Mouse (Mus musculus) midbrain, embryonic 13.5 days (tissue): Measurements from ENCODE around the gene Prkn. TPM values are rescaled to one million over a fixed set of nuclear protein-coding genes. Genes with fewer than 3 reads are reported as not detected.
A peak's percentile ranks its signal among the peaks of the same experiment; 100 is the strongest.

Source experiments
- ATAC-seq: fragments of 200-750 bp; cut with Nextera tagmentation; 2 replicates; pipeline ENCODE4 v1.8.0; 2017; ENCODE audit warnings: mild to moderate bottlenecking, moderate TSS enrichment, moderate library complexity
- H3K27ac ChIP-seq: fragments of 300-500 bp; sonication (generic); 2 replicates; pipeline ENCODE4 v1.5.1; 2015; ENCODE audit warnings: inconsistent platforms, mild to moderate bottlenecking, moderate library complexity
- H3K27me3 ChIP-seq: fragments of 300-500 bp; sonication (generic); 2 replicates; pipeline ENCODE4 v1.6.1; 2015; ENCODE audit warnings: mild to moderate bottlenecking, inconsistent platforms
- H3K36me3 ChIP-seq: fragments of 300-500 bp; sonication (generic); 2 replicates; pipeline ENCODE4 v1.6.1; 2015; ENCODE audit warnings: mild to moderate bottlenecking, inconsistent platforms
- H3K4me1 ChIP-seq: fragments of 300-500 bp; sonication (generic); replicated peaks from 2 replicates; pipeline ENCODE4 v1.6.1; 2015; ENCODE audit warnings: inconsistent platforms
- H3K4me2 ChIP-seq: fragments of 300-500 bp; sonication (generic); replicated peaks from 2 replicates; pipeline ENCODE4 v1.6.1; 2015; ENCODE audit warnings: moderate library complexity, mild to moderate bottlenecking, inconsistent platforms
- H3K4me3 ChIP-seq: fragments of 300-500 bp; sonication (generic); replicated peaks from 2 replicates; pipeline ENCODE4 v1.5.1; 2015; ENCODE audit warnings: mild to moderate bottlenecking, inconsistent platforms
- H3K9ac ChIP-seq: fragments of 300-500 bp; sonication (generic); replicated peaks from 2 replicates; pipeline ENCODE4 v1.6.1; 2015; ENCODE audit warnings: mild to moderate bottlenecking, inconsistent platforms
- H3K9me3 ChIP-seq: fragments of 300-500 bp; sonication (generic); 2 replicates; pipeline ENCODE4 v1.6.1; 2016; ENCODE audit warnings: mild to moderate bottlenecking, inconsistent platforms
- WGBS: fragments of 180-500 bp; shearing (Covaris S2); methylation state at CpG from one replicate; pipeline ENCODE4 v1.1.7; 2015; 5-methylcytosine and 5-hydroxymethylcytosine counted together
- polyA plus RNA-seq: library from polyadenylated mRNA; unstranded; fragments of >200 nt; fragmentation: Nextera tagmentation; extraction: Ambion mirVana; gene quantifications from 2 replicates; pipeline ENCODE4 v1.2.1, GENCODE M21; 2015

Gene Prkn
- polyA plus RNA-seq, 1 experiment from 2014 or later, result 3.1 TPM

DNA sequence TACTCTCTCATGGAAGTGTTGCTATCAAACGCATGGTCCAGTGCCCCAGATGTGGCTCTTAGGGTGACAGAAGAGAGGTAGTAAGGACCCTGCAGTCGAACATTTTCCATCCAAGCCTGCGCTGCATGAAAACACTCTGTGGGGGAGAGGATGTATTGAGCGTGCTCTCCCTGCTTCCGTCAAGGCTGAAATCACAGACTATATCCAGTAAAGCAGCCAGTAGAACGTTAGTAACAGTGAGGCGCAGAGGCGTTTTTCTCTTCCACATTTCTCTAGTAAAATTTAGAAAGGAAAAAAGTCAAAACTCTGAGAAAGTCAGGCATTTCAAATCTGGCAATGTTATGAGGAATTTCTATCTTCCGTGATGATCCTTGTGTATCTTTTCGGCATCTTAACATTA is 897.7 kb downstream of the Prkn start:
- H3K4me3 ChIP-seq, result no peak overlapping the region
- H3K4me1 ChIP-seq, result peaks cover 7% of the 10 kb centered on the region
- no peak for ATAC-seq
- H3K27ac ChIP-seq, result no peak overlapping the region
- no peaks in the 10 kb centered on the region for H3K36me3 ChIP-seq
- no peak overlapping the region for H3K9ac ChIP-seq
- H3K4me2 ChIP-seq, result no peak overlapping the region
- no peaks in the 10 kb centered on the region for H3K9me3 ChIP-seq
- WGBS, result 96% methylated on average over 10 of the region's 10 CpGs
- no peaks in the 10 kb centered on the region for H3K27me3 ChIP-seq

DNA sequence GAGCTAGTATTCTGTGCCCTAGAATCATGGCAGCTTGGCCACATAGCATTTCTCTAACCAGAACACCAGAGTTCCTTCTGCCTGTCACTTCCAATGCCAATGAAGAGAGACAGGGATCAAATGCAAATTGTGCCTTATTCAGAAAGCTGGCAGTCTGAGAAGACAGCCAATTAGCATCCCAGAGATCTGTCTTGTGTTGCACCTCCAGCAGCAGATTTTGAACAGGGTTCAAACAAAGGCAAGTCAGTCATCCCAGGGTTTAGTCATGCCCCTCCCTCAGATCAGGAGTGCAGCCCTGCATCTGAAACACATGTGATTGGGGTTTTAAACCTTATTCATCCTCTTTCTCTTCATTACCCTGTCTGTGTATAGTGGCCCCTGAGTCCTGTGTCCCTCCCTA is 900.5 kb downstream of the Prkn start:
- H3K9ac ChIP-seq, result no peak overlapping the region
- no peaks in the 10 kb centered on the region for H3K27me3 ChIP-seq
- H3K4me3 ChIP-seq, result no peak overlapping the region
- H3K27ac ChIP-seq, result no peak overlapping the region
- ATAC-seq, result no peak
- no peaks in the 10 kb centered on the region for H3K9me3 ChIP-seq
- H3K36me3 ChIP-seq, result no peaks in the 10 kb centered on the region
- peaks cover 7% of the 10 kb centered on the region for H3K4me1 ChIP-seq
- H3K4me2 ChIP-seq, result no peak overlapping the region

DNA sequence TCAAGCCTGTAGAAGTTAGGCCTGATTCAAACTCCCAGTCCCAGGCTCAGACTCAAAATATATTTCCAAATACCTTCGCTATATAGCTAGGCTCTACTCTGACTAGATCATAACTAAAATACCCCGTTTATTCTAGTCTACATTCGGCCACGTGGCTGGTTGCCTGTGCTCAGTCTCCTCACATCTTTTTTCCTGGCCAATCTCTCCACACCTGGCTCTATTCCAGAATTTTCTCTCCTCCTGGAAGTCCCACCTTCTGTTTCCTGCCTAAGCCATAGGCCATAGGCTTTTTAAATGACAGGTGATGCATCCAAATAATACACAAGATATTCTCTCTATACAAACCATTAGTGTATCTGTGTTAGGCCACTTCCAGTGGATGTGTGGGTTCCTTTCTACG is 901.0 kb downstream of the Prkn start:
- peaks cover 7% of the 10 kb centered on the region for H3K4me1 ChIP-seq
- H3K36me3 ChIP-seq, result no peaks in the 10 kb centered on the region
- H3K4me3 ChIP-seq, result no peak overlapping the region
- H3K27me3 ChIP-seq, result no peaks in the 10 kb centered on the region
- no peak overlapping the region for H3K9ac ChIP-seq
- H3K4me2 ChIP-seq, result no peak overlapping the region
- H3K27ac ChIP-seq, result no peak overlapping the region
- WGBS, result 93% methylated on average over 5 of the region's 5 CpGs
- ATAC-seq, result no peak
- no peaks in the 10 kb centered on the region for H3K9me3 ChIP-seq

DNA sequence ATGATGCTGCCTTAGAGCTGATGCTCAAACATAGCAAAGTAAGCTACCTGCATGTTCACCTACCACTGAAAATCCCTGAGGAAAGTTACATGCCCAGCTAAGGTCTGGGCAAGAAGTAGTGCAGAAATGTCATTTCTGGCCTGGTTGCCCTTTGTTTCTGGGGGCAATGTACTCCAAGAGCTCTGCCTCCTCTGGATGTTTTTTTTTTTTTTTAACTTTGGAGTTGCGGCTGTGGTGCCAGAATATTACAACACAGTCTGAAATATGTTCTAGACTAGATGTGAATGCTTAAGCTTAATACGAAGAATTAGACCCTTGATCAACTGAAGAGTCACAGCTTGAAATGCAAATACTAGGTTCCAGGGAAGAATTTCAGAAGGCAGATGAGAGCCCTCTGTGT is 911.1 kb downstream of the Prkn start:
- H3K4me3 ChIP-seq, result no peak overlapping the region
- H3K9me3 ChIP-seq, result no peaks in the 10 kb centered on the region
- H3K36me3 ChIP-seq, result no peaks in the 10 kb centered on the region
- no peak overlapping the region for H3K27ac ChIP-seq
- H3K27me3 ChIP-seq, result no peaks in the 10 kb centered on the region
- H3K9ac ChIP-seq, result no peak overlapping the region
- 0 out of 2 replicates have a peak, but pooled peaks cover 3% of the 10 kb centered on the region for H3K4me1 ChIP-seq
- WGBS, result 94% methylated on average over 2 of the region's 2 CpGs
- no peak for ATAC-seq
- H3K4me2 ChIP-seq, result no peak overlapping the region

DNA sequence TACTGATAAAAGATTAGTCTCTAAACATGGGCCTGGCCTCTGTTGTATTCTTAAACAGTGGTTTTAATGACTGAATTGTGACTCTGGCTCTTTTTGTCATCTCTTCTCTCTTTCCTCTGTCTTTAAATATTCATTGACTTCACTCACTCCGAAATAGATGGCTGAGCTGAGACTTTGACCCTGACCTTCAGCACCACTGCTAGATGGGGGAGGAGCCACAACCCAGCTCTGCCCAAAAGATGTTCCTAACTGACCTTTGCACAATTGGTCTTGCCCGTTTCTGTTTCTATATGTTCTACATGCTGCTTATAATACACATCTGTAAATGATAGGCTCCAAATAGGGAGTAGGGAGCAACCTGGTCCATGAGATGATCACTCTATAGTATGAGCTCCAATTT is 912.5 kb downstream of the Prkn start:
- Histone ChIP-seq H3K4me2 (no peak overlapping the region), H3K36me3 (no peaks in the 10 kb centered on the region), H3K4me1 (0 out of 2 replicates have a peak, but pooled peaks cover 3% of the 10 kb centered on the region), H3K27me3 (no peaks in the 10 kb centered on the region), H3K27ac (no peak overlapping the region), H3K9me3 (no peaks in the 10 kb centered on the region), H3K9ac (no peak overlapping the region), H3K4me3 (no peak overlapping the region)
- ATAC-seq, result no peak
- 36% methylated on average over 2 of the region's 2 CpGs for WGBS

DNA sequence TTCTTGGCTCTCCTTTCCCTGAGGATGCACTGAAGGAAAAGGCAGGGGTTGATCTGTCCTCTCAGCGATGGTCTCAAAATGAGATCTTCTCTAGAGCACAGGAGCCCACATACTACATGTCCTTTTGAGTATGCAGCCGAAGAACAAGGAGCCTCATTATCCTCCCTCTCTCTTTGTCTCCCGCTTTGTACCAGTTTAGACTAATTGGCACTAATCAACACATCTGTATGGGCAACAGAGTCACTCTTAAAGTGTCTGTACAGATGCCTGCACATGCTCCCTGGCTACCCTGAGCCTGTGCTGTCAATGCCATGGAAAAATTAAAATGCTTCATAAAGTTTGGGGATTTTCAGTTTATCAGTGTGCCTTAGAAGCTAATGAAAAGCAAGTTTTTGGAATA is 924.9 kb downstream of the Prkn start:
- peaks cover 20% of the 10 kb centered on the region for H3K4me1 ChIP-seq
- no peak overlapping the region for H3K9ac ChIP-seq
- 50% methylated on average over 3 of the region's 3 CpGs for WGBS
- H3K4me2 ChIP-seq, result no peak overlapping the region
- no peak for ATAC-seq
- H3K27ac ChIP-seq, result 0 out of 2 replicates have a peak overlapping the region, but pooled peaks have one; percentile 25
- no peaks in the 10 kb centered on the region for H3K27me3 ChIP-seq
- no peaks in the 10 kb centered on the region for H3K36me3 ChIP-seq
- no peaks in the 10 kb centered on the region for H3K9me3 ChIP-seq
- no peak overlapping the region for H3K4me3 ChIP-seq

DNA sequence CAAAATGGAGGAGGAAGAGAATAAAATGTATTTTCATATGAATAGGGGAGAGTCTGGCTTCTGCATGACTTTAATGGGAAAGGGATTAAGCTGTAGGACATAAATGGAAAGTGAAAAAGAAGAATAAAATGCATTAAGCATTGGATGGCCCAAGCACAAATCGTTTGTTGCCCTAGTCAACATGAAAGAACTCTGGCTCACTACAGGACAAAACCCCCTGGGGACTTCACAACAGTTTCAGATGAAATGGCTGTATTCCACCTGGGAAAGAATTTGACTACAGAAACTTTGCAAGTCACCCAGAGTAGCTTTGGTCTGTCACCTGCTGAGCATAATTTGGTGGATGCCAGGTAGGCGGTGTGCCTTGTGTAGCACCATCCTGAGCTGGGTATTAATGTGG is 925.4 kb downstream of the Prkn start:
- H3K27me3 ChIP-seq, result no peaks in the 10 kb centered on the region
- no peak overlapping the region for H3K4me3 ChIP-seq
- H3K9me3 ChIP-seq, result no peaks in the 10 kb centered on the region
- no peak overlapping the region for H3K4me2 ChIP-seq
- no peak for ATAC-seq
- no peaks in the 10 kb centered on the region for H3K36me3 ChIP-seq
- H3K27ac ChIP-seq, result peak overlapping the region; percentile 25; the same call in 1 of the 2 replicates
- H3K4me1 ChIP-seq, result peaks cover 20% of the 10 kb centered on the region
- H3K9ac ChIP-seq, result no peak overlapping the region
- 35% methylated on average over 2 of the region's 2 CpGs for WGBS

DNA sequence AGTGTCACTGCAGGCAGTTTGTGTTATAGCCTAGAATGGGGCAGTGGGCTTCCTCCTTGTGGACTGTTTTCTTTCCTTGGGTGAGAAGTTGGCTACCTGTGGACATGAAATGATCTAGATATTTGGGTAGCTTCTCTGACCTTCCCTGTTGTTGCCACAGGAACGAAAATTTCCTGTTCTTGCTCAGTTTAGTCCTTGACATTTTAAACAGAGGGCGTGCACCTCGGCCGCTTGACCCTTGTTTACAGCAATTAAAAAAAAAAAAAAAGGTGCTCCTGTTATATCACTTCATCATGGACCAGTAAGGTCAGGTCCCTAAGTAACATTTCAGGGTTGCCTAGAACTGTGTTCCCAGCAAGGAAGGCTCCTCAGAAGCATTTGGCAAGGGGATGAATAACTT is 927.1 kb downstream of the Prkn start:
- no peaks in the 10 kb centered on the region for H3K9me3 ChIP-seq
- no peak overlapping the region for H3K4me2 ChIP-seq
- no peak overlapping the region for H3K9ac ChIP-seq
- H3K27ac ChIP-seq, result no peak overlapping the region
- WGBS, result 91% methylated on average over 4 of the region's 4 CpGs
- no peak overlapping the region for H3K4me3 ChIP-seq
- H3K4me1 ChIP-seq, result peaks cover 20% of the 10 kb centered on the region
- ATAC-seq, result no peak
- no peaks in the 10 kb centered on the region for H3K36me3 ChIP-seq
- no peaks in the 10 kb centered on the region for H3K27me3 ChIP-seq

DNA sequence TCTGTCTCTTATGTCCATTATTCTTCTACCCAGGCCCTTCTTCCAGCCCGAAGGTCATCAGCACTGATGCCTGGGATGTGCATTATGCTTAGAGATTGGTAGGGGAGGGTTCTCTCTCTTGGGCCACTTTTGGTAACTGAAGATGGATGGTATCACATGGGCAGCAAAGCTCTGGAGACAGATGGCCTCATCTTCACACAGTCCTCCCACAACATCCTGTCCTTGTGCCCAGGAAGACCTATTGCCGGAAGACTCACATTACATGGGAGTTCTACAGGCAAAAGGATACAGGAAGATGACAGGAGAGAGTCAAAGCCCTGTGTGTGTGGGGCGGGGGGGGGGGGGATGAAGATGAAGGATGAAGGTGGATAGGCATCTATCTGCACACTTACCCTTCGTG is 928.2 kb downstream of the Prkn start:
- no peaks in the 10 kb centered on the region for H3K36me3 ChIP-seq
- H3K4me3 ChIP-seq, result no peak overlapping the region
- no peaks in the 10 kb centered on the region for H3K27me3 ChIP-seq
- 87% methylated on average over 4 of the region's 4 CpGs for WGBS
- H3K4me1 ChIP-seq, result peaks cover 20% of the 10 kb centered on the region
- ATAC-seq, result no peak
- H3K9ac ChIP-seq, result no peak overlapping the region
- no peak overlapping the region for H3K4me2 ChIP-seq
- no peaks in the 10 kb centered on the region for H3K9me3 ChIP-seq
- H3K27ac ChIP-seq, result no peak overlapping the region

DNA sequence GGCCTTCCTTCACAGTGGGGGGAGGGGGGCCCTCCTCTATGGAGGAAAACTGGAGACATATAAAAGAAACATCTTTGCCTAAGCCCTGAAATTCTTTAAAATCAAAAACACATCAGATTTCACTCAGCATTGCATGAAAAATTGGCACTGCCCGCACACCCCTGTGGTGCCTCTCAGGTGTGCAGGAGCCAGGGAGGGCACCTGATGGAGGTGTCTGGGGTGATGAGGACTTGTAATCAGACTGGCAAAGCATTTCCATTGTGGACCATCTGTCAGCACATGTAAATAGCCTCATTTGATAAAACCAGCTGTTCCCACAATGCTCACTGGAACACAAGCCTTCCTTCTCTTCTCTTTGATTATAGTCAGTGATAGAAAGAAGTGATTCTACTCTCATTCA is 928.8 kb downstream of the Prkn start:
- ATAC-seq, result no peak
- Histone ChIP-seq H3K27me3 (no peaks in the 10 kb centered on the region), H3K4me3 (no peak overlapping the region), H3K9me3 (no peaks in the 10 kb centered on the region), H3K27ac (no peak overlapping the region), H3K4me2 (no peak overlapping the region), H3K36me3 (no peaks in the 10 kb centered on the region), H3K9ac (no peak overlapping the region), H3K4me1 (peaks cover 20% of the 10 kb centered on the region)
- 76% methylated on average over 1 of the region's 1 CpGs for WGBS

DNA sequence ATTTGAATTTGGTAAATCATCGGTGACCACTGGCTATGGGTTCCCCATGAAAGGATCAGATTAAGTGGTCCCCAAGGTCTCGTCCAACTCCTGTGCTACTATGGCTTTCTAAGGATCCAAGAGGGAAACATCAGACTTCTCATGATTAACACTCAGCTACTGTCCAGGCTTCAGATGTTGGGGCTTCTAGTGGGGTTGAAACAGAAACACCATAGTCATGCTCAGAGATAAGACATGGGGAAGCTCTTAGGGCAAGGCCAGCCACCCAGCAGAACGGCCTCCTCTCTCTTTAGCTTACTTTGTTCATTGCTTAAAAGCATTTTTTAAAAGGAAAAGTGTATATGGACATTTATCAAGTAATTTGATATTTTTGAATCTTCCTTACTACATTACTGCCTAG is 929.3 kb downstream of the Prkn start:
- Histone ChIP-seq H3K4me2 (no peak overlapping the region), H3K4me1 (peaks cover 20% of the 10 kb centered on the region), H3K4me3 (no peak overlapping the region), H3K27me3 (no peaks in the 10 kb centered on the region), H3K27ac (no peak overlapping the region), H3K9me3 (no peaks in the 10 kb centered on the region), H3K36me3 (no peaks in the 10 kb centered on the region), H3K9ac (no peak overlapping the region)
- ATAC-seq, result no peak
- WGBS, result 77% methylated on average over 3 of the region's 3 CpGs

DNA sequence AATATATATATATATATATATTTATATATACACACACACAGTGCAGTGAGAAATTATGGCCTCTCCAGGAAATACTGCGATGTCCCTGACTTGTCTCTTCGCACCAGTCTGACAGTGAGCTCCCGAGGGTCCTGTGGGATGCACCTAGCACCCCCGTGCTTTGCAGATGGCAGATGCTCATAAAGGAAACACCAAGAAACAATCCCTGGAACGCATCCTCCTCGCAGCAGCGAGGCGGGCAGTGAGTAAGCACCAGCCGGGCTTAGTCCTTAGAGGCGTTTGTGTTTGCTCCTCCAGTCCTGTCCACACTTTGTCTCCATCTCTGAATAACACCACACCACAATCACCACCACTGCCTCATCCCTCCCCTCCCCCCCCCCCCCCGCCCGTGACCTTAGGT is 939.4 kb downstream of the Prkn start:
- Histone ChIP-seq H3K36me3 (no peaks in the 10 kb centered on the region), H3K27me3 (no peaks in the 10 kb centered on the region), H3K9me3 (no peaks in the 10 kb centered on the region), H3K27ac (no peak overlapping the region), H3K4me2 (no peak overlapping the region), H3K9ac (no peak overlapping the region), H3K4me1 (peaks cover 6% of the 10 kb centered on the region), H3K4me3 (no peak overlapping the region)
- 86% methylated on average over 11 of the region's 12 CpGs for WGBS
- ATAC-seq, result no peak

DNA sequence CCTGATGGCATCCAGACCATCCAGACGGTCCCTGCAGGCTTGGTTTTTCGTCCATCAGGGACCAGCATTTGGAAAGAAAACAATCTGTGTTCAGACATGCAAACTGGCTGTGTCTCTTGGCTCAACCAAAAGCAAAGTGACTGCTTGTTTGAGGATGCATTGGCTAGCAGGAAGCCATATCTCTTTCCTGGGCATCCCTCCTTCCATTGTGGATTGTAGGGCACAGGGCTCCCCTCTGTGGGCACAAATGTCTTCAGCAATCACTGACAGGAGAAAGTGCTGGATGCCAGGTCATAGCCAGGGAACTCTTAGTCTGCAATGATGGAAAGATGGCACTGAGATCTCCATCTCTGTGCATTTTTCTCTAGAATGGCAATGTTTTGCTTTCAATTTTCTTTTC is 939.8 kb downstream of the Prkn start:
- no peak overlapping the region for H3K4me2 ChIP-seq
- no peak overlapping the region for H3K9ac ChIP-seq
- WGBS, result 66% methylated on average over 2 of the region's 2 CpGs
- H3K4me1 ChIP-seq, result peaks cover 6% of the 10 kb centered on the region
- H3K27me3 ChIP-seq, result no peaks in the 10 kb centered on the region
- ATAC-seq, result no peak
- no peak overlapping the region for H3K4me3 ChIP-seq
- no peaks in the 10 kb centered on the region for H3K9me3 ChIP-seq
- no peak overlapping the region for H3K27ac ChIP-seq
- H3K36me3 ChIP-seq, result no peaks in the 10 kb centered on the region
